ENCODE assay signal across 23 mouse cellular contexts in the genomic region with DNA sequence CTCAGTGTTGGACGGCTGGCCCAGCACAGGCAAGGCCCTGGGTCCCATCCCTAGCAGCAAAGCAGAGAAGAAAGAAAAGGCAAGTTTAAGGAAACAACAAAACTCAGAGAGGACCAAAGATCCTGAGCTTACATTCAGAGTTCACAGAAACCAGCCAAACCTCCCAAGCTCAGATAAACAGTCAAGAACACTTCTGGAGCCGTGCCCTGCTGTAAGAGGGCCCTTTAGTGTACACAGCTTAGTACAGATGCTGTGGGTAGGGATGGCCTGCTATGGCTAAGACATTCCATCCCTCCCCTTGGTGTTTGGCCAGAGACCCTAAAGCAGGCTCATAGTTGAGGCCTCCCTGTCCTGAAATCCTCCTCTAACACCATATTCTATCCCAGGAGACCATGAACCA. TPM values are rescaled to one million over a fixed set of nuclear protein-coding genes. Genes with fewer than 3 reads are reported as not detected.
DNase-seq lines count a peak whose midpoint lies in the region; ATAC-seq and TF ChIP-seq lines count a peak whose summit lies in the region.
"Had no signal": no experiment of that assay in that cellular context is flagged by ENCODE, and none has a peak within 500 bp of the region (broad histone marks: within the 10 kb centered on the region; RNA-seq: fewer than 3 reads in every experiment).

No protein-coding gene starts in this region.

- no peak overlapping the region for H3K4me2 ChIP-seq in midbrain, embryonic 14.5 days (ENCODE audit: low read length)
- H3K4me2 ChIP-seq in lung, embryonic 15.5 days: no peak overlapping the region
- H3K4me2 ChIP-seq in stomach, postnatal 0 days (replicated peaks; ENCODE audit: low read depth): peak overlapping the region; percentile 29; the same call in 1 of the 2 replicates
- H3K4me2 ChIP-seq: embryonic facial prominence, embryonic 13.5 days; heart, embryonic 12.5 days; hindbrain, embryonic 12.5 days; kidney, embryonic 15.5 days; limb, embryonic 12.5 days; midbrain, embryonic 11.5 days had no signal

- ATAC-seq in midbrain, embryonic 14.5 days (ENCODE audit: low FRiP score, low TSS enrichment): no peak
- peak; percentile 40; the same call in 1 of the 2 replicates for ATAC-seq in lung, embryonic 15.5 days (ENCODE audit: borderline replicate concordance, extremely low read depth, low FRiP score, low TSS enrichment)
- ATAC-seq in stomach, postnatal 0 days (ENCODE audit: low FRiP score, low TSS enrichment): no peak
- ATAC-seq: forebrain, embryonic 14.5 days had no signal

- no peaks in the 10 kb centered on the region for H3K9me3 ChIP-seq in midbrain, embryonic 10.5 days (replicated peaks)
- H3K9me3 ChIP-seq in midbrain, embryonic 14.5 days (ENCODE audit: control insufficient read depth, low read length): no peaks in the 10 kb centered on the region
- H3K9me3 ChIP-seq in lung, embryonic 15.5 days: no peaks in the 10 kb centered on the region
- no peaks in the 10 kb centered on the region for H3K9me3 ChIP-seq in stomach, postnatal 0 days (ENCODE audit: control insufficient read depth, low read length)
- H3K9me3 ChIP-seq: embryonic facial prominence, embryonic 13.5 days; G1E; heart, embryonic 12.5 days; hindbrain, embryonic 12.5 days; kidney, embryonic 15.5 days; limb, embryonic 12.5 days; liver, embryonic 13.5 days had no signal

- no peak overlapping the region for H3K4me3 ChIP-seq in midbrain, embryonic 10.5 days
- H3K4me3 ChIP-seq in midbrain, embryonic 14.5 days (replicated peaks; ENCODE audit: low read depth, low read length): no peak overlapping the region
- no peak overlapping the region for H3K4me3 ChIP-seq in lung, embryonic 15.5 days
- H3K4me3 ChIP-seq in stomach, postnatal 0 days (ENCODE audit: low read depth, low read length): no peak overlapping the region
- H3K4me3 ChIP-seq: embryonic facial prominence, embryonic 13.5 days; heart, embryonic 12.5 days; hindbrain, embryonic 12.5 days; kidney, embryonic 15.5 days; limb, embryonic 12.5 days; liver, embryonic 13.5 days had no signal

- 96% methylated on average over 2 of the region's 2 CpGs for WGBS in midbrain, embryonic 10.5 days
- WGBS in midbrain, embryonic 14.5 days: 90% methylated on average over 2 of the region's 2 CpGs
- WGBS in lung, embryonic 15.5 days: 28% methylated on average over 2 of the region's 2 CpGs
- WGBS in stomach, postnatal 0 days: 34% methylated on average over 2 of the region's 2 CpGs

- no peaks in the 10 kb centered on the region for H3K27me3 ChIP-seq in midbrain, embryonic 10.5 days (ENCODE audit: low read depth, poor library complexity, severe bottlenecking)
- no peaks in the 10 kb centered on the region for H3K27me3 ChIP-seq in midbrain, embryonic 14.5 days (ENCODE audit: control insufficient read depth, insufficient read depth, low read length)
- H3K27me3 ChIP-seq in lung, embryonic 15.5 days: no peaks in the 10 kb centered on the region
- H3K27me3 ChIP-seq in stomach, postnatal 0 days (ENCODE audit: control insufficient read depth, insufficient read depth, low read length): no peaks in the 10 kb centered on the region
- H3K27me3 ChIP-seq: embryonic facial prominence, embryonic 13.5 days; heart, embryonic 12.5 days; hindbrain, embryonic 12.5 days; kidney, embryonic 15.5 days; limb, embryonic 12.5 days; liver, embryonic 13.5 days had no signal

- DNase-seq in midbrain, embryonic 10.5 days (ENCODE audit: low spot score): no peak
- DNase-seq in midbrain, embryonic 14.5 days: no peak
- DNase-seq in lung, postnatal 36 days: peak; percentile 82
- DNase-seq in stomach, postnatal 0 days (ENCODE audit: low spot score): no peak
- no peak for DNase-seq in layer of hippocampus, postnatal 25 days (ENCODE audit: extremely low spot score in 1 of 2, low spot score in 1 of 2)
- DNase-seq in gastrocnemius, postnatal 36 days: no peak
- DNase-seq in T-cell, adult 2 months (ENCODE audit: low spot score): no peak
- DNase-seq: adrenal gland, postnatal 14 days; cerebellum, adult 2 months; cerebellum, postnatal 25 days; heart, postnatal 10 days; kidney, adult 11 months; liver, embryonic 13.5 days; thymus, postnatal 36 days had no signal

- no peak overlapping the region for H3K9ac ChIP-seq in midbrain, embryonic 14.5 days (replicated peaks; ENCODE audit: low read length)
- H3K9ac ChIP-seq in lung, embryonic 15.5 days: no peak overlapping the region
- H3K9ac ChIP-seq in stomach, postnatal 0 days (ENCODE audit: low read length): no peak overlapping the region
- H3K9ac ChIP-seq: embryonic facial prominence, embryonic 13.5 days; heart, embryonic 12.5 days; hindbrain, embryonic 12.5 days; kidney, embryonic 15.5 days; limb, embryonic 12.5 days; liver, embryonic 13.5 days had no signal

- peaks cover 15% of the 10 kb centered on the region for H3K36me3 ChIP-seq in midbrain, embryonic 10.5 days
- no peaks in the 10 kb centered on the region for H3K36me3 ChIP-seq in midbrain, embryonic 14.5 days (ENCODE audit: control insufficient read depth, insufficient read depth, low read length)
- no peaks in the 10 kb centered on the region for H3K36me3 ChIP-seq in lung, embryonic 15.5 days
- H3K36me3 ChIP-seq in stomach, postnatal 0 days (ENCODE audit: control insufficient read depth, insufficient read depth, low read length): no peaks in the 10 kb centered on the region
- H3K36me3 ChIP-seq: embryonic facial prominence, embryonic 13.5 days; G1E; heart, embryonic 12.5 days; hindbrain, embryonic 12.5 days; limb, embryonic 12.5 days; liver, embryonic 13.5 days had no signal

- H3K27ac ChIP-seq in midbrain, embryonic 10.5 days (replicated peaks): 0 out of 2 replicates have a peak overlapping the region, but pooled peaks have one; percentile 52
- H3K27ac ChIP-seq in midbrain, embryonic 14.5 days (replicated peaks; ENCODE audit: low read depth, low read length): no peak overlapping the region
- H3K27ac ChIP-seq in lung, embryonic 15.5 days: peak overlapping the region; percentile 73
- peak overlapping the region; percentile 79 for H3K27ac ChIP-seq in stomach, postnatal 0 days (replicated peaks)
- H3K27ac ChIP-seq: embryonic facial prominence, embryonic 13.5 days; hindbrain, embryonic 12.5 days; kidney, embryonic 15.5 days; limb, embryonic 12.5 days; liver, embryonic 13.5 days had no signal

- TF ChIP-seq CTCF in stomach, postnatal 0 days (IDR thresholded peaks at IDR 0.05; ENCODE audit: low read depth): no peak

- H3K4me1 ChIP-seq in midbrain, embryonic 10.5 days: peaks cover 25% of the 10 kb centered on the region
- no peaks in the 10 kb centered on the region for H3K4me1 ChIP-seq in midbrain, embryonic 14.5 days (ENCODE audit: control insufficient read depth, insufficient read depth, low read length)
- H3K4me1 ChIP-seq in lung, embryonic 15.5 days: peaks cover 35% of the 10 kb centered on the region
- H3K4me1 ChIP-seq in stomach, postnatal 0 days (replicated peaks; ENCODE audit: control insufficient read depth, insufficient read depth): peaks cover 12% of the 10 kb centered on the region; the same call in 1 of the 2 replicates

- no peak for TF ChIP-seq EP300 in stomach, postnatal 0 days (optimal IDR thresholded peaks at IDR 0.05)

- intact Hi-C loops in gastrocnemius, postnatal 36 days (cut with DNase I): no loop called here

RNA-seq across cellular contexts. Expression of gene Emid1, which starts 13.4 kb away (rescaled TPM):
- 21.9 and 28.2 TPM in 2 replicates for polyA plus RNA-seq in midbrain, embryonic 10.5 days (2016; fragmentation: Nextera tagmentation; extraction: Ambion mirVana)
- 7.9 and 9.8 TPM in 2 replicates for polyA plus RNA-seq in midbrain, embryonic 14.5 days (2014; fragmentation: Nextera tagmentation; extraction: Ambion mirVana)
- 54.3 and 55.6 TPM in 2 replicates for polyA plus RNA-seq in lung, embryonic 15.5 days (2015; fragmentation: Nextera tagmentation; extraction: Ambion mirVana)
- 48.7 and 51.3 TPM in 2 replicates for polyA plus RNA-seq in stomach, postnatal 0 days (2015; fragmentation: Nextera tagmentation; extraction: Ambion mirVana)
- 10 to 100 TPM in 1 of 2 experiments, 1 to 10 TPM in 1; 8.8 to 10.6 TPM for total RNA-seq in layer of hippocampus, postnatal 25 days (2021)
- 10 to 100 TPM; 11.7 to 17.6 TPM for total RNA-seq in gastrocnemius, postnatal 36 days (2021)
- polyA plus RNA-seq: G1E had no signal

RNA-seq across cellular contexts. Expression of gene Ewsr1, which starts 39.6 kb away (rescaled TPM):
- polyA plus RNA-seq in midbrain, embryonic 10.5 days (2016; fragmentation: Nextera tagmentation; extraction: Ambion mirVana): 903 and 985 TPM in 2 replicates
- 346 and 428 TPM in 2 replicates for polyA plus RNA-seq in midbrain, embryonic 14.5 days (2014; fragmentation: Nextera tagmentation; extraction: Ambion mirVana)
- 778 and 796 TPM in 2 replicates for polyA plus RNA-seq in lung, embryonic 15.5 days (2015; fragmentation: Nextera tagmentation; extraction: Ambion mirVana)
- polyA plus RNA-seq in stomach, postnatal 0 days (2015; fragmentation: Nextera tagmentation; extraction: Ambion mirVana): 231 and 235 TPM in 2 replicates
- 100 to 1,000 TPM; 260 to 353 TPM for total RNA-seq in layer of hippocampus, postnatal 25 days (2021)
- 10 to 100 TPM; 70.7 to 92.0 TPM for total RNA-seq in gastrocnemius, postnatal 36 days (2021)

RNA-seq across cellular contexts. Expression of gene Rhbdd3, which starts 39.9 kb away (rescaled TPM):
- 33.0 and 33.6 TPM in 2 replicates for polyA plus RNA-seq in midbrain, embryonic 10.5 days (2016; fragmentation: Nextera tagmentation; extraction: Ambion mirVana)
- polyA plus RNA-seq in midbrain, embryonic 14.5 days (2014; fragmentation: Nextera tagmentation; extraction: Ambion mirVana): 34.5 and 45.4 TPM in 2 replicates
- 26.3 and 31.2 TPM in 2 replicates for polyA plus RNA-seq in lung, embryonic 15.5 days (2015; fragmentation: Nextera tagmentation; extraction: Ambion mirVana)
- 19.1 and 19.6 TPM in 2 replicates for polyA plus RNA-seq in stomach, postnatal 0 days (2015; fragmentation: Nextera tagmentation; extraction: Ambion mirVana)
- 10 to 100 TPM; 20.7 to 23.6 TPM for total RNA-seq in layer of hippocampus, postnatal 25 days (2021)
- 10 to 100 TPM; 24.4 to 26.0 TPM for total RNA-seq in gastrocnemius, postnatal 36 days (2021)
